Mouse (Mus musculus) heart, embryonic 14.5 days (tissue): ENCODE data around the gene Rgs19. TPM values are rescaled to one million over a fixed set of nuclear protein-coding genes. Genes with fewer than 3 reads are reported as not detected.

ENCODE experiments used
- ATAC-seq: fragments of 200-750 bp; cut with Nextera tagmentation; 2 replicates; pipeline ENCODE4 v1.8.0; 2017; ENCODE audit warnings: low read depth, moderate TSS enrichment; ENCODE audit not compliant: insufficient number of reproducible peaks, insufficient read depth, low FRiP score
- H3K27ac ChIP-seq, 2 experiments: fragments of 200-500 bp in 1 of 2; fragments of 300-500 bp in 1 of 2; sonication (generic) in 1 of 2; replicated peaks in 1 of 2; 2 replicates each; pipeline ENCODE4 v1.5.1; 2012 to 2014; ENCODE audit warnings: low read depth in 2 of 2, low read length in 2 of 2, control low read depth in 1 of 2, mild to moderate bottlenecking in 1 of 2, mixed read lengths in 1 of 2; ENCODE audit not compliant: control insufficient read depth in 1 of 2, insufficient read depth in 1 of 2
- H3K27me3 ChIP-seq: fragments of 300-500 bp; sonication (generic); 2 replicates; pipeline ENCODE4 v1.6.1; 2014; ENCODE audit warnings: mild to moderate bottlenecking, low read length, control low read depth; ENCODE audit not compliant: control insufficient read depth, insufficient read depth
- H3K36me3 ChIP-seq: fragments of 300-500 bp; sonication (generic); 2 replicates; pipeline ENCODE4 v1.6.1; 2014; ENCODE audit warnings: mild to moderate bottlenecking, control low read depth, low read length, mixed read lengths; ENCODE audit not compliant: control insufficient read depth, insufficient read depth
- H3K4me1 ChIP-seq, 2 experiments: fragments of 200-500 bp in 1 of 2; fragments of 300-500 bp in 1 of 2; sonication (generic) in 1 of 2; 2 replicates each; pipeline ENCODE4 v1.6.1; 2012 to 2014; ENCODE audit warnings: low read length in 2 of 2, control low read depth in 1 of 2, mixed read lengths in 1 of 2; ENCODE audit not compliant: control insufficient read depth in 2 of 2, insufficient read depth in 2 of 2
- H3K4me2 ChIP-seq: fragments of 300-500 bp; sonication (generic); 2 replicates; pipeline ENCODE4 v1.6.1; 2014; ENCODE audit warnings: mild to moderate bottlenecking, low read length
- H3K4me3 ChIP-seq, 2 experiments: fragments of 200-500 bp in 1 of 2; fragments of 300-500 bp in 1 of 2; sonication (generic) in 1 of 2; 2 replicates each; pipeline ENCODE4 v1.5.1; 2012 to 2014; ENCODE audit warnings: low read length in 2 of 2, mild to moderate bottlenecking in 2 of 2, control low read depth in 1 of 2, low read depth in 1 of 2, moderate library complexity in 1 of 2; ENCODE audit not compliant: control insufficient read depth in 1 of 2, insufficient read depth in 1 of 2
- H3K9ac ChIP-seq: fragments of 300-500 bp; sonication (generic); 2 replicates; pipeline ENCODE4 v1.6.1; 2014; ENCODE audit warnings: mild to moderate bottlenecking, low read length
- H3K9me3 ChIP-seq: fragments of 300-500 bp; sonication (generic); 2 replicates; pipeline ENCODE4 v1.6.1; 2016; ENCODE audit warnings: low read length, control low read depth; ENCODE audit not compliant: control insufficient read depth
- WGBS: fragments of 180-500 bp; shearing (Covaris S2); extraction: QIAGEN DNeasy Blood & Tissue Kit; methylation state at CpG from one replicate; pipeline ENCODE4 v1.1.7; 2014; 5-methylcytosine and 5-hydroxymethylcytosine counted together
- polyA plus RNA-seq: library from polyadenylated mRNA; unstranded; fragments of >200 nt; fragmentation: Nextera tagmentation; extraction: Ambion mirVana; gene quantifications from 2 replicates; pipeline ENCODE4 v1.2.1, GENCODE M21; 2014

Rgs19 gene
- polyA plus RNA-seq, 1 experiment from 2014 or later = 42.8 TPM

- Histone ChIP-seq H3K27ac (peak overlapping the region; percentile 38 to 74), H3K27me3 (peaks cover 58% of the 10 kb centered on the region), H3K4me1 (peaks cover 7 to 21% of the 10 kb centered on the region in 2 experiments), H3K9me3 (no peaks in the 10 kb centered on the region), H3K4me3 (peak overlapping the region; percentile 55), H3K36me3 (no peaks in the 10 kb centered on the region), H3K4me2 (peak overlapping the region; percentile 75), H3K9ac (peak overlapping the region; percentile 76)
- ATAC-seq = no peak
- 1% methylated on average over 41 of the region's 41 CpGs for WGBS
Measured at GRCm38 (mm10) chr2:181670913-181671311, 22.9 kb downstream of the Rgs19 start.

GRCm38 (mm10) chr2:181670285-181670912 lies 23.4 kb downstream of the Rgs19 start:
- ATAC-seq = no peak
- Histone ChIP-seq H3K36me3 (no peaks in the 10 kb centered on the region), H3K4me1 (peaks cover 3 to 16% of the 10 kb centered on the region in 2 experiments), H3K27me3 (peaks cover 58% of the 10 kb centered on the region), H3K9me3 (no peaks in the 10 kb centered on the region), H3K4me3 (peak overlapping the region; percentile 55), H3K9ac (peak overlapping the region; percentile 76), H3K4me2 (peak overlapping the region; percentile 75), H3K27ac (peak overlapping the region; percentile 10 to 74; a peak in 2 of 4 replicates)
- WGBS = 3% methylated on average over 56 of the region's 56 CpGs

- Histone ChIP-seq H3K36me3 (no peaks in the 10 kb centered on the region), H3K4me2 (no peak overlapping the region), H3K27me3 (0 out of 2 replicates have a peak, but pooled peaks cover under 1% of the 10 kb centered on the region), H3K27ac (peak overlapping the region; percentile 84 to 86), H3K4me1 (peaks cover 5% of the 10 kb centered on the region in 2 experiments; a peak in 2 of 4 replicates), H3K4me3 (no peak overlapping the region), H3K9ac (no peak overlapping the region), H3K9me3 (no peaks in the 10 kb centered on the region)
- peak; percentile 53 for ATAC-seq
- 14% methylated on average over 4 of the region's 4 CpGs for WGBS
Measured at GRCm38 (mm10) chr2:181663298-181663630, 30.5 kb downstream of the Rgs19 start.

GRCm38 (mm10) chr2:181662620-181663297 lies 31.0 kb downstream of the Rgs19 start:
- peak overlapping the region; percentile 84 to 86 for H3K27ac ChIP-seq
- no peaks in the 10 kb centered on the region for H3K36me3 ChIP-seq
- H3K27me3 ChIP-seq = no peaks in the 10 kb centered on the region
- WGBS = 75% methylated on average over 3 of the region's 3 CpGs
- no peak overlapping the region for H3K9ac ChIP-seq
- no peak overlapping the region for H3K4me3 ChIP-seq
- peak; percentile 18 for ATAC-seq
- H3K4me1 ChIP-seq = peaks cover 5 to 6% of the 10 kb centered on the region in 2 experiments; a peak in 2 of 4 replicates
- no peak overlapping the region for H3K4me2 ChIP-seq
- no peaks in the 10 kb centered on the region for H3K9me3 ChIP-seq

- WGBS = 9% methylated on average over 9 of the region's 9 CpGs
- no peaks in the 10 kb centered on the region for H3K9me3 ChIP-seq
Measured at GRCm38 (mm10) chr2:181659609-181660055, 34.1 kb downstream of the Rgs19 start.

GRCm38 (mm10) chr2:181658930-181659555 lies 34.7 kb downstream of the Rgs19 start:
- H3K4me3 ChIP-seq = no peak overlapping the region
- ATAC-seq = peak; percentile 11; the same call in 1 of the 2 replicates
- 30% methylated on average over 17 of the region's 17 CpGs for WGBS
- H3K36me3 ChIP-seq = peaks cover 28% of the 10 kb centered on the region
- H3K27ac ChIP-seq = peak overlapping the region; percentile 23 to 34; a peak in 2 of 4 replicates
- peak overlapping the region; percentile 30 for H3K9ac ChIP-seq
- peaks cover 7 to 11% of the 10 kb centered on the region in 2 experiments; a peak in 2 of 4 replicates for H3K4me1 ChIP-seq
- H3K27me3 ChIP-seq = no peaks in the 10 kb centered on the region
- H3K4me2 ChIP-seq = peak overlapping the region; percentile 19; the same call in 1 of the 2 replicates
- H3K9me3 ChIP-seq = no peaks in the 10 kb centered on the region

More at GRCm38 (mm10) chr2:181659609-181660055, 34.1 kb downstream of the Rgs19 start:
- Histone ChIP-seq H3K4me3 (no peak overlapping the region), H3K27ac (peak overlapping the region; percentile 23 to 34; a peak in 3 of 4 replicates), H3K9ac (no peak overlapping the region; the same call in 1 of the 2 replicates), H3K27me3 (no peaks in the 10 kb centered on the region), H3K4me2 (peak overlapping the region; percentile 19; the same call in 1 of the 2 replicates), H3K36me3 (peaks cover 22% of the 10 kb centered on the region), H3K4me1 (peaks cover 7 to 11% of the 10 kb centered on the region in 2 experiments; a peak in 2 of 4 replicates)
- peak; percentile 80 for ATAC-seq

GRCm38 (mm10) chr2:181658528-181658927 lies 35.2 kb downstream of the Rgs19 start:
- peaks cover 31% of the 10 kb centered on the region for H3K36me3 ChIP-seq
- ATAC-seq = no peak
- H3K4me2 ChIP-seq = no peak overlapping the region
- WGBS = 84% methylated on average over 7 of the region's 7 CpGs
- no peaks in the 10 kb centered on the region for H3K27me3 ChIP-seq
- 0 out of 4 replicates have a peak overlapping the region, but pooled peaks of 1 of the 2 experiments have one; percentile 34 for H3K27ac ChIP-seq
- no peak overlapping the region for H3K9ac ChIP-seq
- no peak overlapping the region for H3K4me3 ChIP-seq
- no peaks in the 10 kb centered on the region for H3K9me3 ChIP-seq
- H3K4me1 ChIP-seq = peaks cover 9 to 13% of the 10 kb centered on the region in 2 experiments; a peak in 2 of 4 replicates
